Mouse (Mus musculus) olfactory bulb, adult 2 months (tissue): ENCODE results near the gene Pcgf3.

Experiments
- CTCF ChIP-seq: fragments of 200-500 bp; IDR thresholded peaks from 2 replicates; pipeline ENCODE4 v1.5.1; 2012; ENCODE audit warnings: low read depth, mild to moderate bottlenecking, low read length, moderate library complexity; ENCODE audit not compliant: insufficient read depth
- POLR2A ChIP-seq: fragments of 200-500 bp; IDR thresholded peaks from 2 replicates; pipeline ENCODE4 v1.6.1; 2012; ENCODE audit warnings: mild to moderate bottlenecking, low read depth, low read length, moderate library complexity; ENCODE audit not compliant: insufficient read depth

DNA sequence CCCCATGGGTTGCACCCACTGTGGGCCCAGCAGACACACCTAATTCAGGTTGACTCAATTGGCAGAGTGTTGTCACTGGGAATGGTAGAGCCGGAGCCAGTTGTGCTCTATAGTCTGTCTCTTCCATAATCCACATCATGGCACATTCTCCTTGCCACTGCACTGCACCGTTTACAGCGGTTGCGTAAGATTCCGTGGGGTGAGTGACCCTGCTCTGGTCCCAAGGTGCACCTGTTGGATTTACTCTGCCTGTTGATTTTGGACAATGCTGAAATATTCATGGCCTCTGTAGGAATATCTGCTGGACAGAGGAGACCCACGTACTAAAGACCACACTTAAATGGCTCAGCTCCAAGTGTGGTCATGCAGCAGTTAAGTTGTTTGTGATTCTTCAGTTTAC lies 22.0 kb downstream of the Pcgf3 start:
- TF ChIP-seq POLR2A (no peak), CTCF (no peak)
